Mouse (Mus musculus): ENCODE results near the gene Pafah2. TPM values are rescaled to one million over a fixed set of nuclear protein-coding genes. Genes with fewer than 3 reads are reported as not detected.

The Pafah2 gene
- total RNA-seq, 2 experiments from 2014 or later, result 11.5 to 13.1 TPM

DNA sequence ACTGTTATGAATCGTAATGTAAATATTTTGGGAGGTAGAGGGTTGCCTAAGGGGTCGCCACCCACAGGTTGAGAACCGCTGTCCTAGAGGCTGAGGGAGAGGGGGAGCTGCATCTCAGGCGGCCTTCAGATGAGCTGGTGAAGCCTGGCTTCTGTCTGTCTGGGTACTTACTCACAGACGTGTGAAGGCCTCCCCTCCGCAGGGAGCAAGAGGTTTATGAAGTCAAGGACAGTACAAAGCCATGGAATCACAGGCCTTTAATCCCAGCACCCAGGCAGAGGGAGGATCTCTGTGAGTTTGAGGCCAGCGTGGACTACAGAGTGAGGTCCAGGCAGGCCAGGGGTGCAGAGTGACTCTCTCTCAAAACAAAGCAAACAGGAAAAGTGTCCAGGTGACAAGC is 21.0 kb downstream of the Pafah2 start:
- no peak for DNase-seq (ENCODE audit: low spot score in 2 of 2)

DNA sequence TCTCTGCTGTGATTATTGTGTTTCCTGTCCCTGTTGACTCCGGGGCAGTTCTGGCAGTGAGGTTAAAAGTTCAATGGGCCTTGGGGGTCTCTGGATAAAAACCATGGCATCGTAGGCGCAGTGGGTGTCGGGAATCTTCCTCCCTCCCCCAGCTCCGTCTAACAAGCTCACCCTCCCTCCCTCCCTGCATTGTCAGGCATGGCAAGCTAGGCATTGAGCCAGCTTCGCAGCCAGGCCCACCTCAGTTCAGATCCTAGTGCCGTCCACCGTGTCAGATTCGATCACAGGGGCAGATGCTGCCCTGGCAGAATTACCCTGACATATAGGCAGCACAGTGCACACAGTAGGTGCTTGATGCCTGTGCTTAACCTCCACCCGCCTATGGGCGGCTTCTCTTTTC is 25.9 kb downstream of the Pafah2 start:
- no peak for DNase-seq (ENCODE audit: low spot score in 2 of 2)

DNA sequence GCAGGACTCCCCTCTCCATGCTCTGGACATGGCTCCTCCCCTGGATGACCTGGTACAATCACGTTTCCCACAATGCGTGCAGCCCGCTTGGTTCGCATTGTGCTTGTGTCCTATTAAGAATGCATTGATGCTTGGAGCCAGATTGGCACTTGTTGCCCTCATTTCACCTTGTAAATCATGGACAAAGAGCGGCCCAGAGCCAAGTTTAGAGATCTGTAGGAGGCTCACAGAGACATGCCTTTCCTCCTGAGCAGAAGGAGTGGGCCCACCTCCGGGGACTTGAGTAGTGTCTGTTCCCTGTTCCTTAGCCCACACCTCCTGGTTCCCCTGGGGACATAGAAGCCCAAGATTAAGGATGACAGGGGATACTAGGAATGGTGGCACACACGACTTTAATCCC is 27.8 kb downstream of the Pafah2 start:
- DNase-seq (ENCODE audit: low spot score in 2 of 2), result no peak

DNA sequence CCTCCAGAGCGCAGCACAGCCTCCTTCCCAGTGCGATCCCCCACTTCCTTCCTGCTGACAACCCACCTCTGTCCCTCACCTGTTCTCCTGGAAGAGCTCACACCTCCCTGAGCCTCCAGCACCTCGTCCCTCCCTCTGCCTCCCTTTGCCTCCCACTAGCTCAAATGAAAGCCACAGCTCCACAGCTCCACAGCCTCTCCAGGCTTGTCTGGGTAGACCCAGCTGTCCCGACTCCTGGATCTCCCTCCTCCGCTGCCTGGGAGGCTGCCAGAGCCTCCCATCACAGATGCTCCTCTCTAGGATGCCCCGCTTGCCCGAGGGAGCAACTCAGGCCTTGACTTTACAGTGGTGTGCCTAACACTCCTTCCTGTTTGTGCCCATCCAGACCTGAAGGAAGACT is 29.0 kb downstream of the Pafah2 start:
- DNase-seq (ENCODE audit: low spot score in 2 of 2), result no peak

DNA sequence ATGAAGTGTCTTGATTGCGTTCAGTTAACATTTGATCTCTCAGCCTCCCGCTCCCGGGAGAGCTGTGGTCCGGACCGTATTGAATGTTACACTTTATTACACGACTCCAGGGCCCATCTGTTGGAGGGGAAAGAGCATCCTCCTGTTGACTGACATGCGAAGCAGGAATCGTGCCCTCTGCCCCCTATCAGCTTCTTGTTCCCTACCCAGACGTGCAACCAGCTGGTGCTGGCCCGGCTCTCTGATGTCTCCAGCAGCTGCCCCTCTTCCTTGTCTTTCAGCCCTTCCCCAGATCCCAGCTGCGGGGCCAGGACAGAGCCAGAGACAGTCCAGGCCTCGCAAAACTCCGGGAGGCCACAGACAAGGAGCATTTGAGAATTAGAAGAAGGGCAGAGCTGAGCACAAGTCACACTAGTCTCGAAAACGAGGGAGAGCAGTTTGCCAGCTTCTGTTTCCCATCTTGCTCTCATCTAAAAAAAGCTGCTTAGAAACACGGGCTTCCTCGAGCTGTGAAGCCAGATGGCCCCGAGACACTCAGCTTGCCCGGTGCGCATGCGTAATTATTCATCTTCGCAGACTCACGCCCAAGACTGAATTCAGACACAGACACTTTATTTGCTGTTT is 34.4 kb downstream of the Pafah2 start:
- DNase-seq (ENCODE audit: low spot score in 2 of 2), result peak; percentile 69 to 83

DNA sequence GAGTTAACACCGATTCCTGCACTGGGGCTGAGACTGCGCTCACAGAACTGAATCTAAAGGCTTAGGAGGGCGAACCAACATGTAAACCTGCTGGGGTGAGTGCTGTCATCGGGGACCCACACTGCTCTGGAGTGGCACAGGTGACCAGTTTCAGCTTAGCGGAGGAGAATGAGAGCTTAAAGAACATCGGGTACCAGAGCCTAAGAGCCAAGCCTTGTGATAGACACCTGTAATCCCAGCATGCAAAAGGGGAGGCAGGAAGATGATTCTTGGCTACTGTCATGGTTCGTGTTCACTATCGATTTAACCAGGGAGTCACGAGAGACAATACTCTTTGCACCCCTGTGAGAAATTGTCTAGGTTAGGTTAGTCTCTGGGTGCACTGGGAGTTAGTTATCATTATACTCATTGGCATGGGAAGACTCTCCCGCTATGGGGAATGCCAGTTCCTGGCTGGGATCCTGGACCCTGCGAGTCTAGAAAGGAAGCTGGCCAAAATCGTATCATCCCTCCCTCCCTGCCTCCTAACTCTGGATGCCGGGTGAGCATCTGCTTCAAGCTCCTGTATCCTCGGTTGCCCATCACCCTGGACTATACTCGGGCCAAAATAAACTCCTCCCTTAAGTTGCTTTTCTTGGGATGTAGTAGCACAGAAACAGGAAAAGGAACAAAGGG is 36.7 kb downstream of the Pafah2 start:
- DNase-seq (ENCODE audit: low spot score in 2 of 2), result no peak

DNA sequence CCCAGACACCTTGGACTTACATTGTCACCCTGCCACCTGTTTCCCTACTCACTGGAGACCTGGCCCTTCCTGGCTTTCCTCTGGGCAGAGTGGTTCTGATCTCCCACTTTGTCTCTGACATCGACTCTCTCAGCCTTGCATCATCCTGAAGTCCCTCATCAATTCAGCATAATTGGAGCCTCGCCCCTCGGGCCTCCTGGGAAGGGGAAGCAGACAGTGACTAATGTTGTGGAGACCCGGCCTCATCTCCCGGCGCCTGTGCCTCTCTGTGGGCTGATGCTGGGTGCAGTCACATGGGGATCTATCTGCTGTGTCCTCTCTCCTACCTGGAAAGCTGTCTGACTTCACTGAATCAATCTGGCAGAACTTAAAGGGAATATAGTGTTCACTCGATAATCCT is 40.1 kb downstream of the Pafah2 start:
- no peak for DNase-seq (ENCODE audit: low spot score in 2 of 2)

DNA sequence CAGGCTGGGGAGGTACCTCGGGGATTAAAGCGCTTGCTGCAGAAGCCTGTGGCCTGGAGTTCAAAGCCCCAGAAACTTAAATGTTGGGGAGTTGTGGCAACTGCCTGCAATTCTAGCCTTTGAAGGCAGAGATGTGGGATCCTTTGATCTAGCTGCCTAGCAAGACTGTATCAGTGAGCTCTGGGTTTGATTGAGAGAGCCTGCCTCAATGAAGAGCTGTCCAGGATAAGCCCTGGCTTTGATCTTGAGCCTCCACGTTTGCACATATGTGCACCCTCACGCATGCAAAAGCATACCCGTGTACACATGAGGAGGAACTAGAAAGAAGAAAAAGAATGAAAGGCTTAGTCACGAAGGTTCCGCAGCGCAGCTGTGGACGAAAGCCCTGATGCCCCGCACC is 40.5 kb downstream of the Pafah2 start:
- no peak for DNase-seq (ENCODE audit: low spot score in 2 of 2)

DNA sequence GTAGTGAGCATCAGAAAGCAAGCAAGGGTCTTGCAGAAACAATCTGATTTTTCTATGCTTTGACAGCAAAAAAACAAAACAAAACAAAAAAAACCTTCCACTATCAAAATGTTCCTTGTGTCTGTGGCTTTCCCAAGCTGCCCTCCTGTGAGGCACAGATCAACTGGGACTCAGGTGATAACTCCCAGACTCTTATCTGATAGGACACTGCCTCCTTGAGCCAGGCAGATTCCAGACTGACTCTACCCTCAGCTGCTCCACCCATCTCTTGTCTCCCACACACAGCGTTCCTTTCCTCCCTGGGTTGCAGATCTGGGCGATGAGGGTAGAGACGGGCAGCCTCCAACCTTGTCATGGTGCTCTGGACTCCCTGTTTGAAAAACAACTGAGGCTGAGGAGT is 43.0 kb downstream of the Pafah2 start:
- no peak for DNase-seq (ENCODE audit: low spot score in 2 of 2)

DNA sequence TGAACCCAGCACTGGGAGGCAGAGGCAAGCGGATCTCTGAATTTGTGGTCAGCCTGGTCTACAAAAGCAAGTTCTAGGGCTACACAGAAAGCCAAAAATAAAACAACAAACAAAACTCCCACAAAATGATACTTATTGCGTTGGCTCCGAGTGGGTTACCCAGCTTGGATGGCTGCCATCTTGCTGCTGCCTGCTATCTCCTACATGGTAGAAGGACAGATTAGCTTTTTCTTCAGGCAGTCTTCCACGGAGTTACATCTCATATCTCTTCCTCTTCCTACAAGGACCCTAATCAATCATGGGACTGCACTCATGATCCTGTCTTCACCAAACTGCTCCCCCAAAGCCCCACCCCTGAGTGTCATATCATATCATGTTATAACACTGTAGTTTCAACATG is 43.8 kb downstream of the Pafah2 start:
- no peak for DNase-seq (ENCODE audit: low spot score in 2 of 2)

DNA sequence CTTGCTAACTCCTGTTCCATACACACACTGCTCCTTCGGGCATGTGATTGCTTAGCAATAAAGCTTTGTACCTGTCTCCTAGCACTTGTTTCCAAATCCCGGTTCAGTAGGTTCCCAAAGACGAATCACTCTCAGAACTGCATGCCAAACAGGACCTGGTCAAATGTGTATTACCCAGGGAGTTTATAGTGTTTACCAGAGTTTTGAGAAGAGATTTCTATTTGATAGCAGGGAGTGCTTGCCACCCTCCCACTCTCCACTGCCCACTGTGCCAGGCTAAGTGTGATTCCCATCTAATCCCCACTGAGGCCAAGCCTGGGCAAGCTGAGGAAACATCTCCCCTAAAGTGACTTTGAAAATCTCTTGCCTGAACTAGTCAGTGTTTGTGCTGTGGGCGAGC is 46.1 kb downstream of the Pafah2 start:
- no peak for DNase-seq (ENCODE audit: low spot score in 2 of 2)

DNA sequence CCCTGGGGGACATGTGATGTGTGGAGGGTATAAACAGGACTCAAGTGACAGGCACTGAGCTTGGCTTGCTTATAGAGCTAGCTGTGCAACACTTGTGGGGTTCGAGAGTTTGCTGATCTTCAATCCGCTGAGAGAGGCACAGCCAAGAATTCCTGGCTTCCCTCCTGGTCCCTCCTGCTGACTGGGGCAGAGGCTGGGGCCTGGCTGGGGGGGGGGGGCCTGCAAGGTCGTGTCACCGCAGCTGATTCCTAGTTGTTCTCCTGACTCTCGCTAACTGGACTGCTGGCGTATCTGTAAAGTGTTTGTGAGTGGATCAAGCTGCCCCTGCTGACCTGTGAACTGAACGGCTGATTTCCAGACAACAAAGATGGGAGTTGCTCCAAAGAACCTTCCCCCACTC is 47.5 kb downstream of the Pafah2 start:
- DNase-seq (ENCODE audit: low spot score in 2 of 2), result no peak

DNA sequence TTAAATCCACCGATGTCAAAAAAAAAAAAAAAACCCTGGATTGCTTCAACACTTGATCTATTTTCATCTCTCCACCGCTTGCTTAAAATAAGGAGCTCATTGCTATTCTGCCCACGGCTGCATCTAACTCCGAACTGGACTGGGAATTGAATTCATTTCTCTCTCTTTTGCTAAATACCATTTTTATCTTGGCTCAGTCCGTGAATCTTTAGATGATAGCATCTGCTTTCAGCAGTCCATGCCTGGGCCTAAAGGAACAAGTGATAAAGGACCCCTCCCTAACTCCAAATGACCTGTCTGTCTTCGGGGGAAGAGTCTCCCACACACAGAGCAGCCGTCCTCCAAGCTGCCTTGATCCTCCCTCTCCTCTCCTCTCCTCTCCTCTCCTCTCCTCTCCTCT is 48.8 kb downstream of the Pafah2 start:
- no peak for DNase-seq (ENCODE audit: low spot score in 2 of 2)

DNA sequence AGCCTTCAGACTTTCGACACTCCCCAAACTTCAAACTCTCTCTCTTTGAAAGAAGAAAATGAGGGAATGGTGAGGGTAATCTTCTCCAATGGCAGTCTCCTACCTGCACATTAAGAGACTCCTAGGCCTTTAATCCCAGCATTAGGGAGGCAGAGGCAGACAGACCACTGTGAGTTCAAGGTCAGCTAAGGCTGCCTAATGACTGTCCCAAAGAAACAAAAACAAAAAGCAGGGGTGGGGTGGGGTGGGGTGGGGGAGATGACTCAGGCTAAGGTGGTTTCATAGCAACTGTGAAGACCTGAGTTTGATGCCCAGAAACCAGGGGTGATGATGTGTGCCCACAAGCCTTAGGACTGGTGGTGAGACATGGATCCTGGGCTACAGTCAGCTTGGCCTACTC is 49.4 kb downstream of the Pafah2 start:
- no peak for DNase-seq (ENCODE audit: low spot score in 2 of 2)

DNA sequence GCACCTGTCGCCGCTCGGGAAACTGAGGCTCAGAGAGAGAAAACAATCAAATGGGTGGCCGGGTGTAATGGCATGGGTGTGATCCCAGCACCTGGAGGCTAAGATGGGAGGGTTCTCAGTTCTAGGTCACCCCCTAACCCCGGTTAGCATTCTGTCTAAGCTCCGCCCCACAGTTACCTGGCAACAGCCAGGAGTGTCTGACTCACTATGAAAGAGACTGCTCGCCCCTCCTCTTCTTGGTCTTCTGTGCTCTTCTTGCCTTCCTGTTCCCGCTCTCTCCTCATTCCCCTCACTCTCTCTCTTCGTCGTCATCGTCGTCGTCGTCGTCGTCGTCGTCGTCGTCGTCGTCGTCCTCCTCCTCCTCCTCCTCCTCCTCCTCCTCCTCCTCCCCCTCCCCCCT is 51.8 kb downstream of the Pafah2 start:
- no peak for DNase-seq (ENCODE audit: low spot score in 2 of 2)

DNA sequence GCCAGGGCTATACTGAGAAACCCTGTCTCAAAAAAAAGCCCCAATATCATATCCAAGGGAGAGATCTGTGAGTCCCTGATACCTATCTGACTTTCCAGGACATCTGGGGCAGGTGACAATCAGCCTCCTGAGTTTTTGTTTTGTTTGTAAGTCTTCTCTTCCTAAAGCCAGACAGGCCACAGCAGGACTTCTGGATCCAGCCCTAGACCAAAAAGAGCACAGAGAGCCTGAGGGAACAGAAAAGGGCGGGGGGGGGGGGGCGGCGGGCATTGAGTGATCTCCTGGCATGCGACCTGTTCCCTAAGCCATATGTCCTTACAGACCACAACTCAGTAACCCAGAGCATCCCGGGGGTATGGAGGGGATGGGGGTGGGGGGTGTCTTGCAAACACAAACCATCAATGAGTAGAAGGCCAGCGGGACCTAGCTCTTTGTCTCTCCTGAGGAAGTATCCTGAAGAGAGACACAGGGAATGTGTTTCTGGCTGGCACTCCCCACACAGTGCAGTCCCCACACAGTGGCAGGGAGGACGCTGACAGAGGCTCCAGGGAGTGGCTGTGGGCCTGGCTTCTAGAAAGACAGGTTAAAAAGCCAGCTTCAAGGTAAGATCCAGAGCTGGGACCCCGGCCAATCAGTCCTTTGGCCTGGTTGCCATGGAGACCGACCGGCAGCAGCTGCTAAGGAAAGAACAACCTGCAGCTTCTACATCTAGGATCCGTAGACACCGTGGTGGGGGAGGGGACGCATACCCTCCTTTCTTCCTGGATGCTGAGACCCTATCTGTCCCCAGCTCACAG is 53.7 kb downstream of the Pafah2 start:
- no peak for DNase-seq (ENCODE audit: low spot score in 2 of 2)

DNA sequence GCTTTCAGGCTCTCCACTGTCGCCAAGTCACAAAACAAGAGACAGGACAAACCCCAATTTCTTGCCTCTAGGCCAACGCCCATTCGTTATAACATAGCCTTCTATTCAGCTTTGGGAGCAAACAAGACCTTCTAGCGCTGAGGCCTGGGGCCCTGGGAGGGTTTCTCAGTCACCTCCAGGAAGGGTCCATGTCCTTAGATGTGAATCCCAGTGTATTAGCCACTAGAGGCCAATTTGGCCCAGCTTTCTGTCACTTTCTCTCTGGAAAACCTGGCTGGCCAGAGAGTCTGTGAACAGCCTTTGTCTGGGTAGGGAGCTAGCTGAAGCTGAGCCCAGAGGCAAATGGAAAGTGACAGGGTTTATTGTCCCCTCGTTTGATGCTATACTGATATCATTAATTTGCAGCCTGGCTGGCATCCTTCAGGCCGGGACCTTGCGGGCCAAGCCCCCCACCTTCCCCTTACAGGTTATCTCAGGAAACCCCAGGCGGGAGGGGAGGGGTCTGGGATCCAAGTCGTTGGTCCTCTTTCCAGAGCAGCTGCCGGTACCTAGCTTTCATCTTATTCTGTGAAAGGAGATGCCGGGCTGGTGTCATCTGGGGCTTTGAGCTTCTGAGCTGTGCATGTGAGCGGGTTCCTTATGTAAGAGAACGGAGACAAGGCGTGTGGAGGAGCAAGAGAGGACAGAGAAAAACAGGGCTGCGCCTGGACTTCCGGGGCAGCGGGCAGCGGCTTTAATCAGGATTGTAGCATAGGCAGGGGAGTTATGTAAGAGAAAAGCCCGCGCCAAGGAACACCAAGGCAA is 54.5 kb downstream of the Pafah2 start:
- DNase-seq (ENCODE audit: low spot score in 2 of 2), result peak; percentile 55 to 63

DNA sequence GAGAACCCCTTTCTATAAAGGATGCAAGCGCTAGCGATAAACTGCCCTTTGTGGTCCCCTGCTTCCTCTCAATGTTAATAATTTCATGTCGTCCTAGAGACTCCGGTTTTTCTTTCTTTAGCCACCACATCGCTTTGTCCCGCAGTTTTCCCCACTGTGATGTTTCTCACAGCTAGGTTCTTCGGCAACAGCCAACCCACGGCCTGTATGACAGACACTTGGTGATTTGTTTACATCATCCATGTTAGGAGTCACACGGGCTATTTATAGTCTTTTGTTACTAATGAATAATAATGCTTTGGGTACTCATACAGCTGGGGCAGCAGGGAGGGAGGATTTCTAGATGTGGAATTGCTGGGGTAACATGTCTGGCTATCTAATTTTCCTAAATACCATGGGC is 55.4 kb downstream of the Pafah2 start:
- no peak for DNase-seq (ENCODE audit: low spot score in 2 of 2)

DNA sequence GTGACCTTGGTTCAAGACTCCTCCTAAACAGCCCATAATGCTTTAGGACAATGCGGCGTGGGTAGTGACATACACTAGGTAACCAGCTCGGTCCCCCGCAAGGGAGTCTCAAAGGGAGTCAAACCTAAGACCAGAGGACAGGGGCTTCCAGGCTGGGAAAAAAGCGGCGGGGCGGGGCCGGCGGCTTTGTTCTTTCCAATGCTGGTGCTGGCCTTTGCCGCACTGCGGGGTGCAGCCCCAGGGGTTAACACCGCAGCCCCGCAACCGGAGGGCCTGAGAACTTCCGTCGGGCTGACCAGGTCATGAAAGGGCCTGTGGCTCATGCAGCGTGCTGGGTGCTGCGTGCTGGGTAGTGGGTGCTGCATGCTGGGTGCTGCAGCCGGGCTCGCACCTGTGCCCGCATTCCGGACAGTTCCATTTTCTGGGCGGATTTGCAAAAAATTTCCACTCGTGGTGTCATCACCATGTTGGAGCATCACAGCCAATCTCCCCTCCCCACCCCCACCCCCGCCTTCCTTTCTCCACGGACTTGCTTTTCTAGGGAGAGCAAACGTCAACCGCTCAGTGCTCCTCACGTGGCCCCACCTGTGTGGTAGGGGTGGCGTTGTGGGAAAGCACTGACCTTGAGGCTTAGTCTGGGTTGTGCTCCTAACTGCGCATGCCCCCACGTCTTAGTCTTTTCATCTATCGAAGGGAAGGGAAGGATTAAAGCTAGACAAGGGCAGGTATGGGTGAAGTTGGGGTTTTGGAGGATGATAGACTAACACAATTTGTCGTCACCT is 57.7 kb downstream of the Pafah2 start:
- no peak for DNase-seq (ENCODE audit: low spot score in 2 of 2)

DNA sequence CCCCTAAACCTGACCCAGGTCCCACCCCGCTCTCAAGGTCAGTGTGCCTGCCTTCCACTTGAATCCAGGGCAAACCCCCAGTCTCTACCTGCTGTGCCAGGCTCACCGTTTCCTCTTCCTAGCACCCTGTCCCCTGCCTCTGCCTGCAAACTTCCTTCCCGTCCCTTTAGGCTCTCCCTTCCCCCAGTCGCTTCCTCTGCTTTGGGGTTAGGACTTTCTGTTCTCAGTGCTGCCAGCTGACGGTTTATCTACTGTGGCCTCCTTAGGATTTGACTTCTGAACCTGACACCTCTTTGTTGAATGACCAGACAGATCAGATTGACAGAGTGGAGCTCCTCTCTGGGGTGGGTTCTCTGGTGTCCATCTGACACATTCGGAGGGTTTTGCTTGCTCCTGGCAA is 59.2 kb downstream of the Pafah2 start:
- DNase-seq (ENCODE audit: low spot score in 2 of 2), result no peak
